Mouse (Mus musculus) spleen, postnatal 14 days (tissue): ENCODE data around the gene Vwa7.
A peak's percentile ranks its signal among the peaks of the same experiment; 100 is the strongest.
"Not testable (repeated sequence)": the region's sequence is repeated elsewhere in the genome, so short reads cannot be mapped to it uniquely, and the experiment has no call there.

Experiments used
- DNase-seq, 2 experiments: peaks; one replicate each; pipeline ENCODE4 v3.0.0; 2021 to 2022; ENCODE audit warnings: low spot score in 2 of 2

Vwa7 gene

GRCm38 (mm10) chr17:35016376-35016775, at the start of gene Vwa7:
TSS of gene Vwa7 (plus strand) at chr17:35016579.
- DNase-seq: no peak

- DNase-seq: not testable (repeated sequence)
Observed at GRCm38 (mm10) chr17:34969822-34970221, 46.6 kb upstream of the Vwa7 start, which contains the start of gene Gm20481. TSS of gene Gm20481 (plus strand) at chr17:34969912.

DNA sequence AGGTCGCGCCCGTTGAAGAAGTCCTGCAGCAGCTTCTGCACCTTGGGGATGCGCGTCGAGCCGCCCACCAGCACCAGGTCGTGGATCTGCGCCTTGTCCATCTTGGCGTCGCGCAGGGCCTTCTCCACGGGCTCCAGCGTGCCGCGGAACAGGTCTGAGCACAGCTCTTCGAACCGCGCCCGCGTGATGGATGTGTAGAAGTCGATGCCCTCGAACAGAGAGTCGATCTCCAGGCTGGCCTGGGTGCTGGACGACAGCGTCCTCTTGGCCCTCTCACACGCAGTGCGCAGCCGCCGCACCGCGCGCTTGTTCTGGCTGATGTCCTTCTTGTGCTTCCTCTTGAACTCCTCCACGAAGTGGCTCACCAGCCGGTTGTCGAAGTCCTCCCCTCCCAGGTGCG, 45.5 kb upstream of the Vwa7 start:
- DNase-seq: not testable (repeated sequence)

DNA sequence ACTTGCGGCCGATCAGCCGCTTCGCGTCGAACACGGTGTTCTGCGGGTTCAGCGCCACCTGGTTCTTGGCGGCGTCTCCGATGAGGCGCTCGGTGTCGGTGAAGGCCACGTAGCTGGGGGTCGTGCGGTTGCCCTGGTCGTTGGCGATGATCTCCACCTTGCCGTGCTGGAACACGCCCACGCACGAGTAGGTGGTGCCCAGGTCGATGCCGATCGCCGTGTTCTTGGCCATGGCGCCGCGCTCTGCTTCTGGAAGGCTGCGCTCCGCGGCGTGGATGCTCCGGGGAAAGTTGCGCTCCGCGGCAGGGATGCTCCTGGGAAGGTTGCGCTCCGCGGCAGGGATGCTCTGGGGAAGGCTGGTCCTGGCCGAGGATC, 44.7 kb upstream of the Vwa7 start:
- DNase-seq: not testable (repeated sequence)

DNA sequence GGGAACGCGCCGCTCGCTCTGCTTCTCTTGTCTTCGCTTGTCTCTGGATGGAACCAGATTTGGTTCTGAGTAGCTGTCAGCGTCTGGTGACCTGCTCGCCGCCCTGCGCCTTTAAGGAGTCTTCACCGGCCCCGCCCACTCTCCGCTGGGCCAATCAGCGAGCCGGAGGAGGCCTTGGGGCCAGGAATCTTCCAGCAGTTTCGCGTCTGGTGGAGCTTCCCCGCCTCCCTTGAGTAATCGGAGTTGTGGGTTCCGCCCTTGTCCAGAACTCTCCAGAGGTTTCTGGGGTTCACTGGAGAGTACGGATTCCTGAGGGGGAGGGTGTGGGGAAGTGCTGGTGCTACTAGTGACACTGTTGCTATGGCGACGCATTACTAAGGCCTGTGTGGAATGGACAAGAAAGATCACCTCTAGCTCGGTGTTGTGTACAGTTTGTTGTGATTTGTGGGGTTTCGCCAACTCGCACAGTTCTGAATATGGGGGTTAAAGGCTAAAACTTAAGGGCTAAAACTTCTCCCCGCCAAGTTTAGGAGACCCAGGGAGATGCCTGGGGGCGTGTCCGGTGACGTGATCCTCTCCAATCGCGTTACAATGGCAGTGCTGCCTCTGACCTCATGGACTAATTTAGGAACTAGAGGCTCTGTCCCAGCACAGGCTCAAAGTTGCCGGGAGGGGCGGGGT, 44.2 kb upstream of the Vwa7 start, which contains the start of the genes Hspa1a and Hspa1l:
Gene Hspa1a, minus strand, starts transcription at position 88 of the 681 bp plus-strand sequence.
Gene Hspa1l, plus strand, starts transcription at position 635 of the 681 bp plus-strand sequence.
- peak; percentile 24 to 39 for DNase-seq

DNA sequence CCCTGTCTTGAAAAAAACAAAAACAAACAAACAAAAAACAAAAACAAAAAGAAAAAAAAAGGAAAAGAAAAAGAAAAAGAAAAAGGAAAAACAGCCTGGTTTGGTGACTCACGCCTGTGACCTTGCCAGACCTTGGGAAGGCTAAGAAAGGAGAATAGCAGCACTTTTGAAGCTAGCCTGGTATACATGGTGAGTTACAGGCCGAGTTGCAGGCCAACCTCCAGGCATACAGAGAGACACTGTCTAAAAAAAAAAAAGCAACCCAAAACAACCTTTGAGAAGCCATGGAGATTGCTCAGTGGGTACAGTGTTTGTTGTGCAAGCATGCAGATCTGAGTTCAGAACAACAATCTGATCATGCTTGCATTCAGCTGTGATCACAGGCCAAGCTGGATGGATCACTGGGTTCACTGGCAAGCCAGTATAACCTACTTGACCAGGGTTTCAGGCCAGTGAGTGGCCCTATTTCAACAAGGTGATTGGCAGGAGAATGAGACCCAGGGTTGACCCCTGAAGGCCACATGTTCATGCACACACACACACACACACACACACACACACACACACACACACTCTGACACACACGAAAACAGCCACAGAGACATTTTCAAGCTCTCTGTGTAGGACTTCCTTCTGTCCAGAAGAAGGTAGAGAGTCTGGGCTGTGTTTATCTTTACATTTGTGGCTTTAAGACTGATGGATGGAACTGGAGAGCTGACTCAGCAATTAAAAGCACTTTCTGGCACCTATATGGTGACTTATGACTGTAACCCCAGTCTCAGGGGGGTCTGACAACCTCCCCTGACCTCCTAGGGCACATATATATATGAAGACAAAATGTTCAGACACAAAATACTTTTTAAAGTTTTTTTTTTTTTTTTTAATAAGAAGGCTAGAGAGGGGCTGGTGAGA, 40.5 kb upstream of the Vwa7 start:
- no peak for DNase-seq

DNA sequence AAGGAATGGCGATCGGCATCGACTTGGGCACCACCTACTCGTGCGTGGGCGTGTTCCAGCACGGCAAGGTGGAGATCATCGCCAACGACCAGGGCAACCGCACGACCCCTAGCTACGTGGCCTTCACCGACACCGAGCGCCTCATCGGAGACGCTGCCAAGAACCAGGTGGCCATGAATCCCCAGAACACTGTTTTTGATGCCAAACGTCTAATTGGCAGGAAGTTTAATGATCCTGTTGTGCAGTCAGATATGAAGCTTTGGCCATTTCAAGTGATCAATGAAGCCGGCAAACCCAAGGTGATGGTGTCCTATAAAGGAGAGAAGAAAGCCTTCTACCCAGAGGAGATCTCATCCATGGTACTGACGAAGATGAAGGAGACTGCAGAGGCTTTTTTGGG, 39.4 kb upstream of the Vwa7 start:
- DNase-seq: no peak

DNA sequence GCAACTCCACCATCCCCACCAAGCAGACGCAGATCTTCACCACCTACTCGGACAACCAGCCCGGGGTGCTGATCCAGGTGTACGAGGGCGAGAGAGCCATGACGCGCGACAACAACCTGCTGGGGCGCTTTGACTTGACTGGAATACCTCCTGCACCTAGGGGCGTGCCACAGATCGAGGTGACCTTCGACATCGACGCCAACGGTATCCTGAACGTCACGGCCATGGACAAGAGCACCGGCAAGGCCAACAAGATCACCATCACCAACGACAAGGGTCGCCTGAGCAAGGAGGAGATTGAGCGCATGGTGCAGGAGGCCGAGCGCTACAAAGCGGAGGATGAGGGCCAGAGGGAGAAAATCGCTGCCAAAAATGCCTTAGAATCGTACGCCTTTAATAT, 38.1 kb upstream of the Vwa7 start:
- no peak for DNase-seq

DNA sequence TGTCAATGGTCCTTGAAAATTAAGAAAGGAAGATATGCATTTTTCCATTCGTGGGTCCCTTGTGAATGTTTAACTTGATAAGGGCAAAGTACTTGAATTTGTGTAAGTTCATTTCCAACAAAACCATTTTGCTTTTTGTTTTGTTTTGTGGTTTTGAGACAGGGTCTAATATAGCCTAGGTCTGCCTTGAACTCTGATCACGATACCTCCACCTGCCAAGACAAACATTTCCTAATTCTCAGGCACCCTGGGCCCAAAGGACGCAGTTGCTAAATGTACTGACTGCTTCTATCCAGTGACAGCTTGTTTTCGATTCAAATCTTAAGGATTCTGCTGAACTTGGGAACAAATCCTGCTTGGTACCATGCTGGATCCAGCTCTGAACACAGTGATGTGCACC, 36.7 kb upstream of the Vwa7 start:
- DNase-seq: no peak

GRCm38 (mm10) chr17:34980655-34981054, 35.7 kb upstream of the Vwa7 start:
- no peak for DNase-seq

DNA sequence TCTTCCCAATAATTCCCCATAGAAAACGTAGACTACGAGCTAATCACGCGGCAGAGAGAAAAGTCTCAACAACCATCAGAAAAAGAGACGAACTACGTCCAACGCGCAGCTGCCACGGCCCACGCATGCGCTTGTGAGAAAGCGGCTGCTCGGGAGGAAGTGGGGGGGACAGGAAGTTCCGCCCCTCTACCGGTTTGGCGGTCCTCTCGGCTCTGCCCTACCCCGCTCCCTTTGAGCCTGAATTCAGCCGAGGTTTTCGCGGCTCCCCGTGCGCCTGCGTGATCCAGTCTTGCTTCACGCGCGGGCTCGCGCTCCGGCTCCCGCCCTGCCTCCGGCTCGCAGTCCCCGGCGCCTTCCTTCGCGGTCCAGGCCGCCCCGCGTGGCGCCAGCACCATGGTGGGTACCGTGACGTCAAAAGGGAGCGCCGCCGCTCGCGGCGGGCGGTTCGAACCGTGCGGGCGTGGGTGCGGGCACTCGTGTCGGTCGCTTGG, 34.6 kb upstream of the Vwa7 start, which contains the start of gene Lsm2:
Gene Lsm2, plus strand, starts transcription at position 173 of the 491 bp plus-strand sequence.
- peak; percentile 75 to 84 for DNase-seq

DNA sequence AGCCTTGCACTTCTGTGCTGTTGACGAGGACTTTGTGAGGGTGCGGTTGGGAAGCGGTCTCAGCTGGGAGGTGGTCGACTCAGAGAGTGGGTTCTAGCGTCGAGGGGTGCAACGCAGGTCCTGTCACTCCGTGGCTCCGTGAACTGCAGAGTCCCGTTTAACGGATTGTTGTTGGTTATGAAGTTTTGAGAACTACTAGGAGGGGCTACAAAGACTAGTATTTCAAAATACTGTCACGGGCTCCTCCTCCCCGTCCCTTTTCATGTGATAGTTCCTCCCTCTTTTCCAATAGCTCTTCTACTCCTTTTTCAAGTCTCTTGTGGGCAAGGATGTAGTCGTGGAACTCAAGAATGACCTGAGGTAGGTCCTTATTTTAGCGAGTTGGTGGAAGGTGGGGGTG, 34.1 kb upstream of the Vwa7 start:
- DNase-seq: no peak

DNA sequence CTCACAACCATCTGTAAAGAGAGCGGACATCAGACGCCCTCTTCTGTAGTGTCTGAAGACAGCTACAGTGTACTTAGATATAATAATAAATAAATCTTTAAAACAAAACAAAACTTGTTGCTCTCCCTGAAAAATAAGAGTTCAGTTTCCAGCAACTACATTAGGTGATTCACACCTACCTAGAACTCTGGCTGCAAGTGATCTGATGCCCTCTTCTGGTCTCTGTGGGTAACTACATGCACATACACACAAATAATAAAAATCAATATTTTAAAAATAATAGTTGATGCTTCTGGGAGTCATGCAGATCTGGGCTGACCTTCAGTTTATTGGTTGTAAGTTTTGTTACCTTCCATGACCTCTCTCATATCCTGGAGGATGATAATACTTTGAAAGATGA, 32.2 kb upstream of the Vwa7 start:
- no peak for DNase-seq

DNA sequence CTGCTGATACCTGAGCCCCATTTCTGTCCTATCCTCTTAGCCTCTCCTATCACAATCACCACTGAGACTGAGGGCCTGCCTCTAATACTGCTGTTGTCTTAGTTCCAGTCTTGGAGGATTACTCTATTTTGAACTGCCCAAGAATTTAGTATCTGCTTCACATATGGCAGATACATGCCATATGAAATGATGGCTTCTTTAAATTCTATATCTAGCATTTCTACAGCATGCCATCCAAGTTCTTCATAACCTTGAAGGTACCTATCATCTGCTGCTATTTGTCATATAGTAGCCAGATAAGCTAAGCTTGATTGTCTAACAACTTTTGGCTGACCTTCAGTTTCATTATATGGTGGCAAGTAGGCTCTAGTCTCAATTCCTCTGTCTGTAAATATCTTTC, 21.6 kb upstream of the Vwa7 start:
- DNase-seq: no peak

DNA sequence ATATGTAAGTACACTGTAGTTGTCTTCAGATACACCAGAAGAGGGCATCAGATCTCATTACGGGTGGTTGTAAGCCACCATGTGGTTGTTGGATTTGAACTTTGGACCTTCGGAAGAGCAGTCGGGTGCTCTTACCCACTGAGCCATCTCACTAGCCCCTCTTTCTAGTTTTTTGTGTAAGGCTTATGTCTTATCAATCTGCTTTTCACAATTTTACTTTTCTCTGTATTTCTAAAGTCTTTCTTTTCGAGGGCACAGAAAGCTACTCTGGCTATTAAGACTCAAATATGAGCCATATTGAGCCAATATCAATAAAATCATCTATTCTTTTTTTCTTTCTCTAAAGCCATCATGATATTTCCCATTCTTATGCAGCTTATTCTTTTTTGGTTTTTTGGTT, 21.2 kb upstream of the Vwa7 start:
- not testable (repeated sequence) for DNase-seq

- not testable (repeated sequence) for DNase-seq
Observed at GRCm38 (mm10) chr17:34995927-34996326, 20.5 kb upstream of the Vwa7 start.

GRCm38 (mm10) chr17:34996411-34997141, 19.8 kb upstream of the Vwa7 start:
- no peak for DNase-seq

GRCm38 (mm10) chr17:34997142-34997483, 19.3 kb upstream of the Vwa7 start:
- DNase-seq: no peak

- no peak for DNase-seq
Observed at GRCm38 (mm10) chr17:34998526-34999430, 17.6 kb upstream of the Vwa7 start.

DNA sequence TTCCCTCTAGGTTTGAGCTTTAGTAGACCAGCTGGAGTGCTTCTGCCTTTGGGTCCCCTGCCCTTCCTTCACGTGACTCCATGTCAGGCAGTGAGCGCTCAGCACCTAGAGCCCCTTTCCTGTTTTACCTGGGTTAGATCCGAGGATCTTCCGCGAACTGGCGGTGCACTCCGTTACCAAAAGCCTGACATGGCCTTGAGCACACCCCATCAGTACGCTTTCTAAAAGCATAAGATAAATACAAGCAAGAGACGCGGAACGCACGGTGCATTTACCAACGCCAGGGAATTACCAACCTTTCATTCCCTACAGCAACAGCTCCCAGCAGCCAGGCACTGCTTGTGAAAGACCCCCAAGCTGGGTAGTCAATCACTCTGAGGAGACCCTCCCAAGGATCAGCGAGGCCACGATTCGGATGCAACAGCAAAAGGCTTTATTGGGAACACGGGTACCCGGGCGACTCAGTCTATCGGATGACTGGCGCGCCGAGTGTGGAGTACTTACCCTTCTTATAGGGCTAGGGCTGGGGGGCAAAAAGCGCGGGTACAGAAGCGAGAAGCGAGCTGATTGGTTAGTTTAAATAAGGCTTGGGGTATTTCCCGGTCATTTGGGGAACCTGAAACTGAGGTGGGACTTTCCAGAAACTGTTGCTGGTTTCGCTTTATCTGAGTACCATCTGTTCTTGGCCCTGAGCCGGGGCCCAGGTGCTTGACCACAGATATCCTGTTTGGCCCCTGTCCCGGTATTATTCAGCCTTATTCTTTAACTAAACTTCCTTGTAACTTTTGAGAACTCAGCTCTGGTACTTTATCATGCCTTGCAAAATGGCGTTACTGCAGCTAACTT, 16.3 kb upstream of the Vwa7 start:
- peak in 1 of 2 experiments; percentile 48 for DNase-seq
